Mouse (Mus musculus) kidney, postnatal 25 days (tissue): ENCODE data around the gene Dnajb8.

Experiments
- DNase-seq, 2 experiments: peaks; one replicate each; pipeline ENCODE4 v3.0.0; 2021; ENCODE audit warnings: mixed read lengths in 2 of 2

The Dnajb8 gene

DNA sequence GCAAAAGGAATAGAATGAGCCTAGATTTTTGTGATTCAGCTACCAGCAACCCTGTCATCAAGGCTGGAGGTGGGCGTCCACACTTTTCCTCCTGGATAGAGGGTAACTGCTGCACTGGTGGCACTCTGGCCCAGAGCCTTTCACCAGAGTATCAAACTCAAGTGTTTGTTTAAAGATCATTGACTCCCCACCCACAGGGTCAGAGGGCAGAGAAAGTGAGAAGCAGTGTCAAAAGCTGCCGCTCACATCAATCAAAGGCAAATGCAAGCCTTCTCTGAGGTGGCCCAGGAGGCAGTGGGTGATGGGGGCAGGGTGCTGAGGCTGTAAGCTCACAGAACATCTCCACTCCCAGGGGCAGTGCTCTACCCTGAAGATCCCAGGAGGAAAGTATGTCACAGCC, 77.4 kb downstream of the Dnajb8 start:
- no peak for DNase-seq

DNA sequence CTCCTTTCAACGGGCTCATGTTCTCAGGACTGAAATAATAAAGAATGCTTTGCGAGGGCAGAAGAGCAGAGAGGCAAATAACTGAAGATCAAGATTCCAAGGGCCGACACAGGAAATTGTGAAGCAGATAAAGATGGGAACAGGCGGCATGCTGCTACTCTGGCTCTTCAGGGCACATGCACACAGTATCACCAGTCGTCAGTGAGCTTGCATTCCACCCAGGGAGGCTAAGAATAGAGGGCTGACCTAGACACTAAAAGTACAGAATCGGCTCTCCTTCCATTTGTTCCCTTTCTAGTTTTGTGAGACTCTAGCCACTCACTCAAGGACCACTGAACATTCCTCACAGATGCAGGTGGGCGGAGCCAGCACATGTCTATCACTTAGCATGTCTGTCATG, 79.2 kb downstream of the Dnajb8 start:
- no peak for DNase-seq
